Mouse (Mus musculus) 416B (cell line): Measurements from ENCODE around the gene Crip1.

Experiments used
- DNase-seq: peaks from one replicate; pipeline ENCODE4 v3.0.0; 2011; ENCODE audit warnings: low read depth

The Crip1 gene

DNA sequence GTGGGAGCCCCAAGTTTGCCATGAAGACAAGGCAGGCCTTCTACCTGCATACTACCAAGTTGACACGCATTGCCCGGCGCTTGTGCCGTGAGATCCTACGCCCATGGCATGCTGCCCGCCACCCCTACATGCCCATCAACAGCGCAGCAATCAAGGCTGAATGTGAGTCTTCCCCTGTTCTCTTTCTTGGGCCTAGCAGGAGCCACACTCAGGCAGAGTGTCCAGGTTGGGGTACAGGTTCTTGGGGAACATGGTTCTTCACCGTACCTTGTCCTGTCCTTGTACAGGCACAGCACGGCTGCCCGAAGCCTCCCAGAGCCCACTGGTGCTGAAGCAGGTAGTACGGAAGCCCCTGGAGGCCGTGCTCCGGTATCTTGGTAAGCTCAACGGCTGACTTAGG, 14.5 kb upstream of the Crip1 start:
- no peak for DNase-seq

DNA sequence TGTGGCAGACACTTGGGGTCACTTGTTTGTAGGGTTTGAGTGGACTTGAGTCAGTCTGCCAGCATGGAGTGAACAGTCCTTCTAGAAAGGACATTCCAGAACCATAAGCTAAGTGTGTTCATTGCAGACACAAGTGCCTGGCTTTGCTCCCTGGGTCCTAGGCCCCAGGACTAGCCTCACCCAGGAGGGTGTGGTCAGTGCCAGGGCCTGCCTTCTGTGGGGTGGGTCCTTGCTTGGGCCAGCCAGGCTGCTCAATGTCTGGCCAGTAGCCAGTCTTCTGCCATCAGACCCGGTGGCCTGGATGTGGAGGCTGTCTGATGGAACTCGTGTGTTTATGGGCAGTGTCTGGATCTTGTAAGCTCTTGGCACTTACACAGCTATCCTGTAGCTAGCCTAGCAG, 13.5 kb upstream of the Crip1 start:
- no peak for DNase-seq

DNA sequence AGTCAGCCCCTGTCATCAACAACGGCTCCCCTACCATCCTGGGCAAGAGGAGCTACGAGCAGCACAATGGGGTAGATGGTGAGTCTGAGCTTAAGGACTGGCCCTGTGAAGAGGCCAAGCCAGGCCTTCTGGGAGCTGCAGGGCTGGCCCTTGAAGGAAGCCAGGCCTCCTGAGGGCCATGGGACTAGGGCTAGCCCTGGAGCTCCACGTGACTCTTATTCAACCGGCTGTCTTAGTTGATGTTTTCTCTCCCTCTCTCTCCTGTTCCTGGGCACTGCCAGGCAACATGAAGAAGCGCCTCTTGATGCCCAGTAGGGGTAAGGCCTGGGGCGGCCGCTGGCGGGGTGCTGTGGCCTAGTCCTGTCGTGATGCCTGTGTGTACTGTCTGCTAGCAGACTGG, 12.9 kb upstream of the Crip1 start:
- DNase-seq = no peak

GRCm38 (mm10) chr12:113133861-113134403, 12.2 kb upstream of the Crip1 start:
- DNase-seq = no peak

DNA sequence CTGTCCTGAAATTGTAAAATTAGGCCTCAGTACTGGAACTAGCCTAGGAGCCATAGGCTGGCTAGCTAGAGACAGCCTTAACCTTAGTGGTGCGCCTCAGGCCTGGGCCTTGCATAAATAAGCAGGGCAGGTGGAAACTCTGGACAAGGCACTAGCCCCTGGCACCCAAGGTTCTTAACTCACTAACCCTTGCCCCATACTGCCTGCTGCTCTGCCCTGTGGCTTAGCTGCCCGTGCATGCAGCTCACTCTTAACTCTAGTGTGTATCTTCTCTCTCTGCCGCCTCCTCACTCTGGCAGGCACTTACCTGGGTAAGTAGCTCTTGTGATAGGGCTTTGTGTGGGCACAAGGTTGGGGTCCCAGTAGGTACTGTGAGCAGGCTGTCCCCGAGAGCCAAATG, 11.6 kb upstream of the Crip1 start:
- no peak for DNase-seq

- DNase-seq = no peak
Measured at GRCm38 (mm10) chr12:113135401-113135800, 10.7 kb upstream of the Crip1 start.

DNA sequence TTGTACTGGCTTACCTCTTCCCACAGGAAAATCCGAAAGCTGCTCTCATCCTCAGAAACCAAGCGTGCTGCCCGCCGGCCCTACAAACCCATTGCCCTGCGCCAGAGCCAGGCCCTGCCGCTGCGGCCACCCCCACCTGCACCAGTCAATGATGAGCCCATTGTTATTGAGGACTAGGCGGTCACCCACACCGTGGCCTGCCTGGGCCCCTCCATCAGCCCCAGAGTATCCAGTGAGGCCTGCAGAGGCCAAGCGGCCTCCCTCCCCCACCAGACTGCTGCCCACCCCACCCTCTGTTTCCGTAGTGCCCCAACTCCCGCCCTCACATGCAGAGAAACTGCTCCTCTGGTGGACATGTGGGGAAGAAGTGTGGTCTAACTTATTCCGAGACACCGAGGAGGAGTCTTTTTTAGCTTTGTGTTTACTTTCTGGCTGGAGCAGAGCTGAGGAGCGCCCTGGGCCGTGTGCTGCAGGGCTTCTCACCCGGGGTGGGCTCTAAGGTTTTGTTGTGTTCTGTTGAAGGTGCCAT, 9.6 kb upstream of the Crip1 start:
- DNase-seq = no peak

DNA sequence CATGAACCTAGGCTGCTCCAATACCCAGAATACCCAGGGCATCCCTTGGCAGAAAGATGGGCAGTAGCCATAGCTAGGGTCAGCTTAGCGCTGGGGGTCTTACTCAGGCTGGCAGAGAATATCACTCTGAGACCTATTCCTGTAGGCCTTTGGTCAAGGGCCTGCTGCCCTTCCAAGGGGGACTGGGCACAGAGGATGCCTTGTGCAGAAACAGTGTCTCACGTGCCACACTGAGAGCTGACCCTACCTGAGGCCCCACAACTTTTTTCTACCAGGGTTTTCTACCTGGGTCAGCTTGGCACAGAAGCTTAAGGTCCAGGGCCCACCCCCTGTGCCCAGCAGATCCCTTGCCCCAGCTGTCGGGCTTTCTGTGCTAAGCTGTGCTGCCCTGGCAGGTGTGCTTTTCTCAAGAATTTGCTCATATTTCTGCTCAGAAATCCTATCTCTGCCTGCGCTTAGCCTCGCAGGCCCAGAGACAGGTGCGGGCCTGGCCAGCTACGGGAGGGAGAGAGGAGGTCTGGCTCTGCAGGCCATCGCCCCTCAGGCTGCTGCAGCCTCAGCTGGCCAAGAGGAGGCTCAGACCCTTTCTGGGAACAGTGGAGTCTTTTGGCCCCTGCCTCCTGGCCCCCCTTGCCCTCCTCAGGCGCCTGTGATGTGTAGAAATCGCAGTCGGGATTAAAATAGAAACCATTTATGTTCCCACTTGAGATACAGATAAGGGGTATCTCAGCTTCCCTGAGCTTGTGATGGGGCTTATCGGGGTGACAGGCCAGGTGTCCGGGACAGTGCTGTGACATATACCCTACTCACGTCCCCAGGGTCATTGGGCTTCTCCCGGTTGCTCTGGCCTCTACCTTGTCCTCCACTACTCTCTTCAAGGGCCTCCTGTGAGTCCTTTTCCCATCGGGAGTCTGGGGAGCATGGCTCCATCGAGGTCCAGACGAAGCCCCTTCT, 8.6 kb upstream of the Crip1 start:
- DNase-seq = no peak

- no peak for DNase-seq
Measured at GRCm38 (mm10) chr12:113138291-113138690, 7.8 kb upstream of the Crip1 start.

DNA sequence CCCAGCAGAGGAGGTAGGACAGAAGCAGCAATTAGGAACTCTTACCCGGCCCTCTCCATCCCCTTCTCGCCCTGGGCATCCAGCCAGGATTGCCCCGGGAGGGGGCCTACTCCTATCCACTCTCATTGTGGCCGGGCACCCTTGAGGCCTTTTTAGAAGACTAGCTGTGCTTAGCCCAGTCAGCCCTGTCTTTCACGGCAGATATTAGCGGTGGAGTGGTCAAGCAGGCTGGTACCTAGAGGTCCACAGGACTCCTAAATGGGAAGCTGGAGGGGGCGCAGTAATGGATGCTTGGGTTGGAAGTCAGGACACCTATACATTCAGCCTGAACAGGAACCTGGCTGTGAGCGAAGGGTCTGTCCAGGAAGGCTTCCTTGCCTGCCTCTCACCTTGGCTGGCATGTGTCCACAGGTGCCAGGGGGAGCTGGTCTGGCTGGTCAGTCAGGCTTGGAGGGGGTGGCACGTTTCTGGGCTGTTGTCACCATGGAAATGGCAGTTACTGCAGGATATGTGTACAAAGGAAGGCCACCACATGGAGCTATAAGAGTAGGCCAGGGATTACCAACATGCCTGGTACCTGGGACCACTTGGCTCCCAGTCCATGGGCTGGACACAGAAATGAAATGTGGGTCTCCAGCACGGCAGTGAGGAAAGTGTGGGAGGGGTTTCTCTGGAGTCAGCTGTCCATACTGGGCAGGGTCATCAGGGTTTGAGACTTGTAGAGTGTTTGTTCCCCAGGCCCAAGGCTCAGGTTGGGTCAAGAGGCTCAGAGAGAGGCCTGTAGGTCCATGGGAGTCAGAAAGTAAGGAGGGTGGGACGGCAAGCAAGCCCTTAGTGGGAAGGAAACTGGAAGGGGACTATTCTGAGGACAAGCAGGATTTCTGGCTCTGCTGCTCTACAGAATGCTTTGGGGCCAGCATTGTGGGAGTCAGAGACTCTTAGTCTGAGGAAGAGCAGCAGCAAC, 6.9 kb upstream of the Crip1 start:
- DNase-seq = no peak

GRCm38 (mm10) chr12:113139908-113140615, 6.1 kb upstream of the Crip1 start, which contains the start of gene Crip2:
TSS of gene Crip2 (plus strand) at chr12:113140236.
- no peak for DNase-seq

- no peak for DNase-seq
Measured at GRCm38 (mm10) chr12:113140616-113141411, 5.3 kb upstream of the Crip1 start.

- DNase-seq = no peak
Measured at GRCm38 (mm10) chr12:113141531-113141973, 4.6 kb upstream of the Crip1 start.

DNA sequence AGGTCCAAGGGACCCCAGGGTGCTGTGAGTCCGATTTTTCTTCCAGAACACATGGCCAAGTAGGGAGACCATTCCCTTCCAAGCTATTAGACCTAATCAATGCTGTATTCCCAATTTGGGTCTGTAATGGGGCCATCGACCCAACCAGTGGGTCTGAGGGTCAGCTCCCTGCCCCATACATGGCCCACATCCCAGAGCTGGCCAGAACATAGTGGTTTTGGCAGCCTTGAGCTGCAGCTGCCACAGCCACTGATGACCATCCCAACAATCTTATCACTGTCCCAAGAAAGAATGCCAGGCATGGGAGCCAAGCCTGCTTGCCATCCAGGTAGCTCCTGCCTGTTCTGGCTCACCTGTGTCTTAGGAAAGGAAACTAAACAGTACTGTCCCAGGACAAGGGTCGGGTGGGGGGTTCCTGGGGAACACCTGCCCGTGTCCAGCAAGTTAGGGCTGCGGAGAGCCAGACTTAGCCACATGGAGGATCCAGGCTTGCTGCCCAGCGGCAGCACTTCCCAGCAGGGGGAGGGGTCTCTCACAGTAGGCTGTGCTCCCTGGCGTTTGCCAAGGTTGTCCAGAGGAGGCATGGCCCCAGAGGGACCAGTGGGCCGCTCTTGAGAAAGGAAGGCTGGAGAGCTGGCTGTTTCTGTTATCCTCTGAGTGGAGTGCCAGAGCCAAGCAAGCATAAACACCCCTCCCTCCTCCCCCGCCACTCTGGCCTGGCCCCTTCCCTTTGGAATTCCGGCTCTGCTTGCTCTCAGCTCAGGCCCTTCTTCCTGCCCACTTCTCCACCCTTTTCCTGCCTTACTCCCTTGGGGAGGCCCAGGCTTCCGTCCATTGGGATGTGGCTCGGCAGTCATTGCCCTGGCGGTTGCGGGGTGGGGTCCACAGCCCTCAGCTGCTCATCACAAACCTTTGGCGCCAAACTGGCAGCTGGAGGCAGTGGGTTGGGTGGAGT, 3.8 kb upstream of the Crip1 start:
- no peak for DNase-seq

- peak; percentile 21 for DNase-seq
Measured at GRCm38 (mm10) chr12:113143164-113143563, 3.0 kb upstream of the Crip1 start.

DNA sequence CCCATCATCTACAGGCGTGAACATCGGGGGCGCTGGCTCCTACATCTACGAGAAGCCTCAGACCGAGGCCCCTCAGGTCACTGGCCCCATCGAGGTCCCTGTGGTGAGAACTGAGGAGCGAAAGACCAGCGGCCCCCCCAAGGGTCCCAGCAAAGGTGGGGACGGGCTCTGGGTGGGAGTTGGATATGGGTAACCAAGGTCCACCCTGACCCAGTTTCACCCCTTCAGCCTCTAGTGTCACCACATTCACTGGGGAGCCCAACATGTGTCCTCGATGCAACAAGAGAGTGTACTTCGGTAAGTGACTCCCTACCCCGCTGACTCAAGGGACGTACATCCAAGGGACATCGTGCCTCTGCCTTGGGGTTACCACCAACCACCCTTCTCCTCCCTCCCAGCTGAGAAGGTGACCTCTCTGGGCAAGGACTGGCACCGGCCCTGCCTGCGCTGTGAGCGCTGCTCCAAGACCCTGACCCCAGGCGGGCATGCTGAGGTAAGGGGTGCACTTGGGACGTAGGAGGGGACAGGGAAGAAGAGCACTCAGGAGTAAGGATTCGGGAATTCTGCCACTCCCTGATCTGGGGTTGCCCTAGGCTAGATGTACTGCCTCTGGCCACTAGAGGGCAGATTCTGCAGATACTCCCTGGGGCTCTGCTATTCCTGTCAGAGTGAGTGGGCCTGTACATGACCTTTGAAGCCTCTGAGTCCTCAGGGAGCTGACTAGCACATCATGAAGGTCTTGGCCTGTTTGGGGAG, 1.9 kb upstream of the Crip1 start:
- peak; percentile 36 for DNase-seq

- no peak for DNase-seq
Measured at GRCm38 (mm10) chr12:113144886-113145285, 1.2 kb upstream of the Crip1 start.

DNA sequence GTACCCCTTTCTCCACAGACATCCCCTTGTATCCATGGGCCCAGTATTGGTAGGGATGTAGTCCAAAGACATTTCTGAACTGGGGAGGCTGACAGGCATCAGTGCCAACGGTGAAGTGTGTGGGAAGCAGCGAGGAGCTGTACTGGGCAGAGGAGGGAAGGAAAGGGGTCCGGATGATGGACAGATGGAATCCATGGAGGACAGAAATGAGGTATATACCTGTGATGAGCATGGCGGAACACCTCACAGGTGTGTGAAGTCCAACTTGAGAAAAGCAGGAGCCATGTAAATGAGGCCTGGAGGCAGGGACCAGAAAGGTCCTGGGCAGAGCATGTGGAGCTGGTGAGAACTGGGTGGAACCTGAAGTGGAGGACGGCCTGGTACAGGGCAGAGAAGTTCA, 525 bp upstream of the Crip1 start:
- DNase-seq = no peak

DNA sequence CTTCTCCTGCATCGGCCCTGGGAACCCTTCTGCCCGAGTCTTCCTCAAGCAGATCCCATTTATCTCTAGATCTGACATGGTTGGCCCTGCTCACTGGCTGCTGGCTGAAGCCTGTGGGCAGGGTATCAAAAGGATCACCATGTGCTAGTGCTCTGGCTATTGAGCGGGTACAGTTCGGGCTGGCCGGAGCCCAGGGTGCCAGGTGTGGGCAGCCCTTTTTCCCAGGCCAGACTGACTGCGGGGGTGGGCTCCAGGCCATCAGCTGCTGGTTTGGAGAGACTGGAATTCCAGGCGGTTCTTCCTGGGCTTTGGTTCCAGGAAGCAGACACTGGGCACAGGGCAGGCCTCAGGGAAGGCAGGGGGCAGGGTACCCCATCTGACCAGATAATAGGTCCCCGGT, 1.4 kb downstream of the Crip1 start:
- DNase-seq = no peak
